Mouse (Mus musculus): ENCODE data around the gene Cpa4.

DNA sequence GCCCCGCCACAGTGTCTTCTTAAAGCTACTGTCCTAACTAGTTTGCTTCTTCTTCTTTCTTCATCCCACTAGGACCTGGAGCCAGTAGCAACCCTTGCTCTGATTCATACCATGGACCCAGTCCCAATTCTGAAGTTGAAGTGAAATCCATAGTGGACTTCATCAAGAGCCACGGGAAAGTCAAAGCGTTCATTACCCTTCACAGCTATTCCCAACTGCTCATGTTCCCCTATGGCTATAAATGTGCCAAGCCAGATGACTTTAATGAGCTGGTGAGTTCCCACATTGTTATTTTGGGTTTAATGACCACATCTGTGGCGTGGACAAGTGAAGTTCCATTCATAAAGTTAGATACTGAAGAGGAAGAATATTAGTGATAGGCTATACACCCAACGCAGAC is 14.1 kb upstream of the Cpa4 start:
- TF ChIP-seq POLR2A (IDR thresholded peaks at IDR 0.05; ENCODE audit: control insufficient read depth, extremely low read depth, insufficient read depth, low read length, poor library complexity): no peak
- TF ChIP-seq CTCF (IDR thresholded peaks at IDR 0.05; ENCODE audit: borderline replicate concordance, control insufficient read depth, extremely low read depth, insufficient read depth, low read length, poor library complexity): no peak

Data from thymus, adult 2 months (tissue).